Mouse (Mus musculus) retina, postnatal 1 day (tissue): ENCODE measurements at regions not wholly inside any gene's neighbourhood (a gene's known extent, or its start where the extent isn't known, plus 50 kb on each side); places are given as distances from the start of the nearest gene placed in this dataset.
"Not testable (repeated sequence)": the region's sequence is repeated elsewhere in the genome, so short reads cannot be mapped to it uniquely, and the experiment has no call there.

Experiments used
- DNase-seq: peaks from one replicate; pipeline ENCODE4 v3.0.0-alpha.2; 2012

DNA sequence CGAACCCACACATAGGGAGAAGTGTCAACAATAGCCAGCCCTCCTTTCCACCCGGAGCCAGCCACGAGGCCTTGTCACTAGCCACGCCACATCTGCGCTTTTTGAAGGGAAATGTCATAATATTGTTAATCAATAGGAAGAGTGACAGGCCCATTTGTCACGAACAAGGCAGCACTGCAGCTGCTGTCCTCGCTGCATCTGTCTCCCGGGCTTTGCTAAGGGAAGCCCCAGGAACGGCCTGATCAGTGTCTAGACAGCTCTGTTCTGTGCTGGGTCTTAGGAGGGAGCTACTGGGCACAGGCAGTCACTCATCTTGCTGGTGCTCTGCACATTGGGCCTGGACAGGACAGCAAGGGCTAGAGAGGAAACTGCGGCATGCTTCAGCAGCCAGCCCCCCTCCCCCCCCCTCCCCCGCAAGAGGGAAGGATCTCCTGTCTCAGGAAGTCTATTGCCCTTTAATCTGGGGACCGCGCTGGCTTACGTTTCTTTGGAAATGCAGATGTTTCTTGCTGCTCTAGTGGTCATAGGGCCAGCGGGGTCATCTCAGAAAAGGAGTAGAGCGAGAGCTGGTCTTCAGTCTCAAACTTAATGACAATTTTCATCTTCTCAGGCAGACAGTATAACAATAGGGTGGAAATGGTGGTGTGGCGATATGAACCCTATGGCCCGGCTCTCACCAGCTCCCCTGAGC is 169.1 kb upstream of the Npvf start:
- peak; percentile 39 for DNase-seq

DNA sequence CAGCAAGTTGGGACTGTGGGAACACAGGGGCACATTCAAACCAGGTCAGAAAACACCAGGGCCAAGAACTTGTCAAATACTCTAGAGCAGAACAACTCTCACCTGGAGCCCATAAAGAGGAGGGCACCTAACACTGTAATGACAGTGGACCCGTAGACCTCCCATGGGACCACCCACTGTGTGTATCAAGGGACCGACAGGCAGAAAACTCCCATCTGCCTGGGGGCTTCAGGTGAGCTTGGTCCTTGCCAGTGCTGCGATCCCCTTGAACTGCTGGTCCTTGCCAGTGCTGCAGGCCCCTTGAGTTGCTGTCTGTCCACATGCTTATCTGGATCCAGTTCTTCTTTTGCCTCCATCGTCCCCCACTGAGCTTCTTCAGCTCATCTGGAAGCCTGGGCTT is 170.2 kb upstream of the Npvf start:
- no peak for DNase-seq

DNA sequence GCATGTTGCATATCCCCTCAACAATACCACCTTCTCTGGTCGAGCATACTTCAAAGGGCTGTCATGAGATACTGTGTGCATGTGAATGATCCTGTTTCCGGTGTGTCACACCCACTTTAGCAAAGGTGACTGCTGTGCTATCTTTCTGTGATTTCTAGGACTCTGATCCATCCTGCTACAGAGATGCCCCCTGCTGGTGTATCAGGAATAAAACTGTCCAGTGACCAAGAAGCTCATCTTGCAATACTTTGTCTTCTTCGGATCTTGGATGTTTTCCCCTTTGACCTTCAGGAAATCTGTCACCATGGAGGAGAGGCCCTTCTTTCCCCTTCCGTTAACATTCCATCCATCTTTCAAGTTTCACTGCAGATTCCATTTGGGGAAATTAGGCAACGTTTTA is 177.5 kb upstream of the Npvf start:
- no peak for DNase-seq

DNA sequence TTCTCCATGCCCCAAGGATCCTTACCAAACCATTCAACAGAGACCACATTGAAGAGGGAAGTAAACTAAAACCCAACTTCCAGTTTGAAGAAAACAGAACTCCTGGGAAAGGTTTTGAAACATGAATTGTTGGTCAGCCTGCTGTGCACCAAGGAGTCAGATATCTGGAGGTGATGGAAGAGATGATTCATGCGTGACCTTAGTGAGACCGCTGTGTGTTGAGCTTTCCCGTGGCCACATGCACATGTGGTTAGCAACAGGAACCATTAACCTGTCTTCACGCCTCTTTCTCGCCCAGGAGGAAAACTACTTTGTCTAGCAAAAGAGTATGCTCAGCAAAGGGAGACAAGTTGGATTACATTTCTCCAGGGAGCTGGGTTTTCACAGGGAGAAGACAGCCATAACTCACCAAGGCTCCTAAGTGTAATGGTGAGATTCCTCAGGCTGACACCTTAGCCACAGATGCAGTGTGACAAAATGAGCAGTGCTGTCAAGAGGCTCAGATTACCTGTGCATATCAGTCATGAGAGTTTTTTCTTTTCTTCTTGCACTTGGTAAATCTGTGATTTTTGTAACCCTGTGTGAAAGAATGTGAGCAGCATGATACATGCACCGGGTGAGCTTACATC is 181.9 kb upstream of the Npvf start:
- no peak for DNase-seq

DNA sequence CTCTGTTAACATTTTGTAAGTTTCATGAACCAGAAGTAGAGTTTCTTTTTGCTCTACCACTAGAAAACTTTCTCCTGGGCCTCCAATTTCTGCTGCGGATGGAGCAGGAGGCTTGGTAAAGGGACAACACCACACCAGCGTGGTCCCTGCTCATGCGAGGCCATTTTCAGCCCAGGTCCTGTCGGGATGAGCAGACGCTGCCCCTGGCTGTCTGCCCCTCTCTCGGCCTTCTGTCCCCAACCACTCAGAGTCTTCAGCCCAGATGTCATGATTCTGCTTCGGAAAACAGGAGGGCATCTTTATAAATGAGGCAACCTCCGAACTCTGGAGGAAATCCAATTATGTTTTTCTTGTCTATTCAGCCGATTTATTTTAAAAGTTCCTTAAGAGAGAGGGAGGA is 186.6 kb upstream of the Npvf start:
- peak; percentile 31 for DNase-seq

DNA sequence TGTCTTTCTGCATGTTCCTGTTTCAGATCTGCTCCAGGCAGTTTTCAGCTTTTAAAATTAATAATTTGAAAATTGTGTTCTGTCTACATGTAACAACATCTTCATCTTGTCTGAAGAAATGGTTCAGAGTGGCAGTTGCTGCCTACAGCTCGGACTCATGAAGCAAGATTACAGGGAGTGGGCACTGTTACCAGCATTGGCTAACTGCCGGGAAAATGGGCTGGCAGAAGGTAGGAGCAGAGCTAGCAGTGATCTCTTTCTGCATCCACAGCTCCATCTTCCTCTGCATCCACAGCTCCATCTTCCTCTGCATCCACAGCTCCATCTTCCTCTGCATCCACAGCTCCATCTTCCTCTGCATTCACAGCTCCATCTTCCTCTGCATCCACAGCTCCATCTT is 191.0 kb upstream of the Npvf start:
- DNase-seq: not testable (repeated sequence)

DNA sequence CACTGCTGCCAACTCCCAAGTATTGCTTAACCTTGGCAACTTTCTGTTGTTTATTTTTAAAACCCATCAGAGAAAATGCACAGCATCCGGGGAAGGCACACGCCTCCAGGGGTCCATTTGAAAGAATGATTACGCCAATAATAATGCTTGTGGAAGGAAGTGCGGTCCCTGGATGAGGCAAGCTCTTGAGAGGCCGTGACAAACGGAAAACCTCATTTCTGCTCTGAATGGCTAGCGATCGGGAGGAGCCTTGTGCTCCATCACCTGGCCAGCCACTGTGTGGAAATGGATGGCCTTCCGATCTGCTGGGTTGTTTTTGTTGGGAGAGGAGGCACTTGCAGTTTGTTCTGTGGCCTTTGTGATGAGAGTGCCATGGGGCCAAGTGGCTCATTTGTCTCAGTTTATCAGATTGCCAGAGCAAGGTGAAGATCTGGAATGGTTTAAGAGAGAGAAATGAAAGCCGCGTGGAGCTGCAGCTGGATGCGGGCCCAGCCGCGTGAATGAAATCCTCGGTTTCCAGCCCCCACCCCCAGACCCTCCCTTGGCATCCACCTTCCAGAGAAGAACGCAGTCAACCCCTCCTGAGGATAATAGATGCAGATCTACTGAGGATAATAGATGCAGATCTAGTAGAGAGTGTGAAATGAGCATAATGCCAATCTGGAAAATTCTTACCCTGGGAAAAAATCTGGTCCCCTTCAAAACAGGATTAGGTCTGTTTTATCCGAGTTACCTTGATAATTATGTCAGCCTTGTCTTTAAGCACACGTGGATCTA is 192.7 kb upstream of the Npvf start:
- no peak for DNase-seq

DNA sequence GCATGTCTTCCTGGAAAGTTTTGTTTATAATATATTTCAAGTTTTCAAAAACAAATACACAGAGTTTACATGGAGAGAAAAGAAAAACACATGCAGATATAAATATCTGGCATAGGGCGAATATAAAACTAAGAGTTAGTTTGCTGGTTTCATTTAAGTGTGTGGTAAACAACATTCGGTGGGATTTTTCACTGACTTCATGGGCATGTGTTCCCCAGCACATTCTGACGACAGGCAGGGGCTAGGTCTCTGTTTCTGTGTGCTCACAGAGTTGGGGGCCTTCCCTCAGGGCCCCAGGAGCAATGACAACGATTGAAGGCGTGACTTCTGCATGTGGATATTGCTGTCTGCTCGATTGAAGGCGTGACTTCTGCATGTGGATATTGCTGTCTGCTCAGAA is 193.3 kb upstream of the Npvf start:
- DNase-seq: no peak

DNA sequence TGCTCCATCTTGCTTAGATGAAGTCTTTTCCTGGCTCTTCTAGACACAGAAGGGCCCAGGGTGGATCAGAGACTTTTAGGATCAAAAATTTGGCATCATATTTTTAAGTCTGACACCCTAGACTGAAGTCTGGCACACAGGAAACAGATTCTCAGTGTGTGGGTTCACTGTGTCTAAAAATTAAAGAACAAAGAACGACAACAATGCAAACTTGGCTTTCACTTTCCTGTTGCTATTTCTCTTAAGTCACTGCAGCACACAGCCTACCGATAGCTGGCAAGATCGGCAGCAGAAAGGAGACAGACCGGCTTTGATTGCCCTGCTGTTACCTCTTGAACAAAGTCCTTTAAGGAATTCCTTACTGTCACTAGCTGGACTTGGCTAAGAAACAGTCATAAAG is 204.9 kb upstream of the Npvf start:
- no peak for DNase-seq

DNA sequence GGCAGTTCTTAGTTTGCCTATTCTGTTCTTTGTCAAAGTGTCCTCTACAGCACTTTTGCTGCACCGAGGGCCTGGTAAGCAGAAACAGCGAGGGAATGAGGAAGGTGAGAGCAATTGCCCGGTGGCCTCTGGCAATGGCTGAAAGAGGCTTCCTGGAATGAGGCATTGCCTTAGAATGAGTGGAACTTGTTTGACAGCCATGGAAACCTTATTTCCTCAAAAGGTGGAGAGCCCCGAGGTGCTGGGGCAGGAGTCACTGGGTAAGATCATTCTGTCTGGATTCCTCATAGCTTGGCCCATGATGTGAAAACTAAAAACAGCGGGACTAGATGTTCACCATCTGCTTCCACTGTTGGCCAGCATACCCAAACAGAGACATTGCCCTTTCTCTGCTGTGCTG is 223.8 kb upstream of the Npvf start:
- no peak for DNase-seq

DNA sequence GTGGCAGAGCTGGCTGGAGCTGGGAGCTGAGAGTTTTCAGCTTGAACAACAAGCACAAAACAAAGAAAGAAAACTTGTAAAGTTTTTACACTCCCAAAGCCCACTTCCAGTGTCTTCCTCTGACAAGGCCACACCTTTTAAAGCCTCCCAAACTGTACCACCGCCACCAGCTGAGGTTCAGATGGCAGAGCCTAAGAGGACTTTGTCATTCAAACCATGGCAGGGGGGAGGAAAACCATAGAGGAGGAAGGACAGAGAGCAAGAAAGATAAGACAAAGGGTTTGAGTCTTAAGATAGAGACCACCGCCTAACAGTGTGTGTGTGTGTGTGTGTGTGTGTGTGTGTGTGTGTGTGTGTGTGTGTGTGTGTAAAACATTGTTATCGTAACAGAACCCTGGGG is 228.1 kb upstream of the Npvf start:
- DNase-seq: no peak

DNA sequence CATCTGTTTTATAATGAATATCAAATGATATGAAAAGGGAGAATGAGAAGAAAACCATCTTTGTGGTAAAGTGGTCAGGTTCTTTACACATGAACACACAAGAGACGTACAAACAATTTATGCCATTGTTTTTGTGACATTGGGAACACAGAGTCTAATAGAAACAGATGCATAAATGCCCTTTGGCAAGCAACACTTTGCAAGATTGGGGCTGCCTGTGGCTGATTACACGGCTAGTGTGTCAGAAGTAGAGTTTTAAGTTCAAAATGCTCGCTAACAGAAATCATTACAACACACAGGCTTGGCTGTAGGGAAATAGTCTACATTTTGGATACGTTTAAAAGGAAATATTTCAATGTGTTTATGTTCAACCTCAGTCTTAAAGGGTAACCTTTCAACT is 228.5 kb upstream of the Npvf start:
- no peak for DNase-seq

DNA sequence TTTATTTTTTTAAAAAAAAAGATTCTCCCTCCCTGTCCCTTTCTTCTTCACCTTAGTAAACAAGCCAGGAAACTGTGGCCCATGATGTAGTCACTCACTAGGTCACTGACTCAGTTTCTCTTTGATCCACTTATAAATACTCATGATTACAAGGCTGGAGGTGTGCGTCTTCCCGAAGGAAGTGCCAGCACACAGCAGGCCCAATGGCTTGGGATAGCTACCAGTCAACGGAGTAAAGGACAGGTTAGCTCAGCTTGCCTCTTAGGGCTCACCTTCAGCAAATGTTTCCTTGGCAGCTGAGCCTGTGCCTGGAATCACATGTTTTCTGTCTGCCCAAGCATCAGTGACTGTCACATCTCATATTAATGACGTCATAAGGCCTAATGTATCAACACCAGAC is 230.8 kb upstream of the Npvf start:
- DNase-seq: no peak

DNA sequence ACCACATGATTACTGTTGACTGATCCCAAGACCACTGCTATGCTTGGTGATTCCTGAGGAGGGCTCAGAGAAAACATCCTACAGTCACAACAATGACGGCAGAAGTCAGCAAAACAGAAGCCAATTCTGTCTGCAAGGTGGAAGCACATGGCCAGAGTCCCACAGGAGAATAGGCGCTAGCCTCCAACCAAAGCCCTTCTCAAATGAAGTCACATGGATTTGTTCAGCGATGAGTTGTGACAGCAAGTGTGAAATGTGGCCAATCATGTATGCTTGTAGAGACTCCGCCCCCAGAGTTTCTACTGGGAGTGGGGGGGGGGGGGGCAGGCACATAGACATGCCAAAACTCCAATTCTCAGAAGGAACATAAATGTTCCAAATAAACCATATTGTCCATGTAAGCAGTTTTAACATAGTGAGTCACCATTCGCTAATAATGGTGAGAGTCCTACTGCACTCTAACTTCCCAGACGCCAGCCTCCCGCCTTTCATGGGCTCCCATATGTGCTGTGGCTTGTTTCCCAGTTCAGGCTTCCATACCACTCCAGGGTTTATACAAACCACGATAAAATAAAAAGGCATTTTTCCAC is 231.6 kb upstream of the Npvf start:
- no peak for DNase-seq

DNA sequence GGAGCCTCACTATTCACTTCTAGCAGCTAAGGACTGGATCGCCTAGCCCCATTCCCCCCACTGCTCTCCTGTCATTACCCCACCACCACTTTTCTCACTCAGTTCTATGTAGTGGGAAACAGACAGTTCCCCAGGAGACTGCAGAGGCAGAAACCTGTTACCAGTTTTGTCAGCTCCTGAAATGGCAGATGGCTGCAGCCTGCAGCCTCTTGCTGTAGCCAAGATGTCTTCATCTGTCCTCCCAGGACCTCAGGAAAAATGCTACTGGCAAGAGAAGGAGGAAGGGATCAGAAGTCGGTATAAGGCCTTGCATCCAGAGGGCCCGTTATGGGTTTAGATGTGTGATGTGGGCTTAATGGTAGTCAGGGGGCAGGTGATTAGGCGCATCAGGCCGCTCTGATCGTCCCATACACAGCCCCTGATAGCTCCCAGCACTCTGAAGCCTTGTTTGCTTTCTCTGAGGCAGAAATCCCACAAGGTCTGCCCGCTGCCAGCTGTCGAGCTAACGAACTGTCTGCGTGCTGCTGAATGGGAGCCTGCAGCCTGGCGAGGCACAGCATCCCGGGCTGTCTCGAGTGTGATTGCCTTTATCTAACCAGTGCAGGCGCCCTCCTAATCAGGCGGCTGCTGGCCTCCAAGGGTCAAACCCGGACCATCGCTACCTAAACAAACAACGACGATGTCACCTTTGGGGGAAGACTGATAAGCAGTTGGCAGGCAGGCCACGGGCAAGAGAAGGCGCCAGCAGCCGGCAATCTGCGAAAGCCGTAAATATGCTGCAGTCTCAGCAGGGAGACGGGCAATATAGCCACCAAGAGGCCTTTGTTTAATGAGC is 236.3 kb upstream of the Npvf start:
- peak; percentile 83 for DNase-seq

DNA sequence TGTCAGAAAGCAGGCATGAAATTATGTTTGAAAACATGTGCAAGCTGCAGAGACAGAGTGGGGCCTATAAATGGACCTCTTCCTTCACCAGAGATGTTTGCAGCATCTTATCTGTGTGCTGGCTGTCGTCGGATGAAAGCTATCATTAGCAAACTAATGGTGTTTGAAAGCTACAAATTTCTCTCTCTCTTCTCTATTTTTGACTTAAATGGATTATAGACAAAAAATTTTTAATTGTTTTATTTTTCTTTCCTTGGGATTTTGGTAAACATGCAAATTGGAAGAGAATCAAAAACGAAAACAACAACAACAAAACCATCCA is 236.9 kb upstream of the Npvf start:
- no peak for DNase-seq

DNA sequence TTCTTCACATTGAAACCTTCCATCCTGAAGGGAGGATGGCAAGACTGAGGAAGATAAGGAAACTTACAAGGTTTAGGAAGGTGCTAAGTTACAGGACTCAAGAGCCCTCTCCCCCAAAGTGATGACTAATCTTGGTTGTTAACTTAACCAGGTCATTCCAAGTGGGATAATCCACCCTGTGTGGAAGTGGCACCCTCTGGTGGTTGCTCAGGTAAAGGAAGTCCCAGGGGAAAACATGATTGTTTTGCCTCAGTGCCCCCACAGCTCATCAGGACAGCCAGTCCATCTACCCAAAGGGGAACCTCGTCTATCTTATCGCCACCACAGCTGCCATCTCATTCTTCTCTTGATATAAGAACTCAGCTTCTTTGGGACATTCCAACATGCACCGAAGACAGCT is 244.6 kb upstream of the Npvf start:
- no peak for DNase-seq

DNA sequence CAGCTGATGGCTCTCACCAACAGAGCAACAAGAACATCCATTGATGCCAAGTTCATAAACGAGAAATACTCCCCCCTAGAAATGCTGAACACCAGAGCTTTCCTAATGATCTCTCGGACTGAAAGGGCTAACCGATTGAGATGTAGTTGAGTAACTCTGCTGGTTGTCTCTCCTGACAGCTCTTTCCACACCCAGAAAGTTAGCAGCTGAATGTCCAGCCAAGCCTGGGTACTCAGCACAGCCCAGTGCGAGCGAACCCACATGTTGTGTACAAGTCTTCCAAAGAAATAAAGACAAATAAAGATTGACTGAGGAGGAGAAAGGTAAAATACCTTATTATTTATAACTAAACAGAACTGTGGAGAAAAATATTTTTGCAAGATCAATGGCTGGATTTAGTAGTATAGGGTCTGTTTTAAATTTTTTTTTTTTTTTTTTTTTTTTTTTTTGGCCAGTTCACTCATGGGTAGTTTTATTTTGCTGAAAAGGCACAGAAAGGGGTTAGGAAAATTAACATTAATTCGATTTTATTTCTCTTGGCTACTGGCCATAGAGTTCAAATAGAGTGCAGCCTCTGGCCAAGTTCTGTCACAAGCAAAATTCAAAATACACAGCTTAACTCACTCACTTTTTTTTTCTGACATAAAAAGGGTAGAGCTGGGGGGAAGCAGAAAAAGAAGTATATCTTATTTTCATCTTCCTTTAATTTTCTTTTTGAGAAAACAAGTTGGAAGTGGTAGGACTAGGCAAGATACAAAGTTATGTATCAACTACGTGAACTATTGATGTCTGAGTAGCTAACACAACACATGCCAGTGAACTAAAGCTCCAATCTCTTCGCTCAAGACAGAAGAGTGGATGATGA is 261.2 kb upstream of the Npvf start:
- DNase-seq: no peak

DNA sequence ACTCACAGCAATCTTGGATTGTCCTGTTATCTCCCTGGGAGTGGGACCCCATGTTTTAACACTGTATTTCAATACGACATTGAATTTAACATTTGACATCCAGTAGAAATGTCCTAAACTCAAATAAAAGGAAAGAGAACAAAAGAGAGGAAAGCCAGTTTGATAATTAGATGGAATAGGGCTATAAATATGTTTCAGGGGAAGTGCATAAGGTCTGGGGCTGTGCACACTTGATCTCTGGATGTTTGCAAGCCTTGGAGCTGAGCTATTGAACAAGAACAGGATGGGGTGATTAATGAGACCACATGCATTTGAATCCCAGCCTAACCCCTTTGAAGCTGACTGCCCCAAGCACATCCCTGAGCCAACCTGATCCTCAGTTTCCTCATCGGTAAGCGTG is 264.0 kb upstream of the Npvf start:
- DNase-seq: no peak

DNA sequence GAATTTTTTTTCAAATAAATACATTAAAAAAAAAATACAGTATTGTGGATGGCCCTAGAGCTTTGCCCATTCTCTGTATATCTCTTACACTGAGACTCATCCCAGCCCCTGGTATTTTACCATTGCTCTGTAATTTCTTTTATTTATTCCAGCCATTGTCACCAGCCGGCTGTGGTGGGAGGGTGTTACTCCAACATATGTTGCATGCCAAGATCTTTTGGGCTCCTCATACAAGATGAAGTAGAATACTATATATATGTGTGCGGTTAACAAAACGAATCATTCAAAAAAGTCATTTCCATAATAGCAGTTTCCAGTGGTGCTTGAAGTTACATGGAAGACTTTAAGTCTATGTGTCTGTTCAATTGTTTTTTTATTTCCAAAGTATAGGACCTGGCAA is 268.0 kb upstream of the Npvf start:
- DNase-seq: no peak

DNA sequence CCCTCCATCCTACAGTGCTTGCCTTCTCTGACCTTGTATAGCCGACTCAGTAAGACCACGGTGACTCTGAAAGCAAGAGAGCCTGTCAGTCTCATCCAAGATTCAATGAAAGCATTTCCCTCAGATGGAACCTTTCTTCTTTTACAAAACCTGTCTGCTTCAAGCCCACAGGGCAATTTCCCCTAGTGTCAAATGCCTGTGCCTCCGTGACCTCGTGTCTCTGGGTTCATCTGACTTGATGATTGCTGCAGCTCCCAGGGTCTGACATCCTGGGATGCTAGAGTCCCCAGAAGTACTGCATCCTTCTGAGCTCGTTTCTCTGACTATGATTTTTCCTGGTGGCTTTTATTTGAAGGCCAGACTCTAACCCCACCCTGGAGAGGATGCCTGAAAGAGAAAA is 270.3 kb upstream of the Npvf start:
- DNase-seq: no peak

DNA sequence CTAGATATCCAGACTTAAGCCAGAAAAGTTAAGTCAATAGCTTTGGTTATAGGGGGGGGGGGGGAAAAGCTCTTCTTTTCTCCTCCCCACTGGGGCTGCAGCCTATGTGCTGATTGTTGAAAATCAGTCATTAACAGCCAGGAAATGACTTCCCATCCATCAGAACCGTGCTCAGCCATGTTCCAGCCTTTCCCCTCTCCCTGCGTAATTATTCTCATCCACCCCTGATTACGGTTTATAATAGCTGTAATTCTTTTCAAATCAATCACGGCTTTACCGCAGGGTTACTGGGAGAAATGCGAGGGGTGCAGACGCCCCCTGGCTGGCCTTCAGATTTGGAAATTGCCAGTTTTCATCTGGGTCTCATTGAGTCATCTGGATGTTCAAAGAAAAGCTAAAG is 270.8 kb upstream of the Npvf start:
- DNase-seq: no peak
